Mouse (Mus musculus): ENCODE measurements around the gene Spock1.

DNA sequence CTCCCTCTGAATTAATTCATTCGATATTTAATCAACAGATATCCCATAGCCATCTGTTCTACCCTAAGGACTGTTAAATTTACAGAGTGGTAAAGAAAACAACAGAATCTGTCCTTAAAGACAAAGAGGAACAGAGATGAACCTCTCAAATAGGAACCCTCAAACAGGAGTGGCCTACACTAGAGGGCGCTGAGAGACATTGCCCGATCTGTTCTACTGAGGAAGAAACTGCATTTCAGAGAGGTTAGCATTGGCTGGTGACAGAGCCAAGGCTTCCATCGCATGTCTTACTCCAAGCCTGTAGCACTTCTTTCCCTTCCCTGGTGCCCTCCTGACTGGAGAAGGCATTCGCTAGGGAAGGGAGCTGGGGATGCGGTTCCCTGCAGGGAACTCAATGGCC, 431.4 kb downstream of the Spock1 start:
- no peak for TF ChIP-seq NELFE (IDR thresholded peaks at IDR 0.05; ENCODE audit: low read depth, low read length)
- no peak for TF ChIP-seq CTCF (conservative IDR thresholded peaks at IDR 0.05 in 1 of 2, IDR thresholded peaks at IDR 0.05 in 1 of 2; ENCODE audit: low read depth in 2 of 2, low read length in 2 of 2)
- no peak for TF ChIP-seq KAT2A (IDR thresholded peaks at IDR 0.05; ENCODE audit: insufficient replicate concordance, low read length)
